Mouse (Mus musculus): ENCODE measurements at regions not wholly inside any gene's neighbourhood (a gene's known extent, or its start where the extent isn't known, plus 50 kb on each side); places are given as distances from the start of the nearest gene placed in this dataset.

DNA sequence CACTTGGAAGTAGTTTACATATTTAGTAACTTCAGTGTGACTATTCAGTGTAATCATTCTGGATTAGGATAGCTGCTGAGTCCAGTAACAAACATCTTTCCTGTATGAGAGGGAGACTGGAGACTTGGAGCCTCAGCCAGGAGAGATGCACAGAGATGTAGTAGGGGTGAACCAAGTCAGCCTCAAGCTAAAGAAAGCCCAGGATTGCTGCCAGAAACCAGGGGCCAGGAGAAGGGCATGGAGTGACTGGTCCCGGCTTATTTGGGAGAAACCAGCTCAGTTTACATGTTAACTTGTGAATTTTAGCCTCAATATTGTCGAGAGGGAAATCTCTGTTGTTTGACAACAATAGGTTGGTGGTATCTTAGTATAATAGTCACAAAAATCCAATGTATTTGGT is 257.8 kb upstream of the Runx1 start:
- TF ChIP-seq CTCF (conservative IDR thresholded peaks at IDR 0.05; ENCODE audit: insufficient read depth, insufficient read length, low read depth, low read length) (no peak), POLR2A (IDR thresholded peaks at IDR 0.05; ENCODE audit: low read depth, low read length) (no peak)

Measured in kidney, adult 2 months (tissue).